Mouse (Mus musculus): Measurements from ENCODE around the gene Cds2. TPM values are rescaled to one million over a fixed set of nuclear protein-coding genes. Genes with fewer than 3 reads are reported as not detected.
"Not testable (repeated sequence)": the region's sequence is repeated elsewhere in the genome, so short reads cannot be mapped to it uniquely, and the experiment has no call there.

Gene Cds2
- total and polyA plus RNA-seq, 2 experiments from 2014 or later = 32.6 to 135 TPM

DNA sequence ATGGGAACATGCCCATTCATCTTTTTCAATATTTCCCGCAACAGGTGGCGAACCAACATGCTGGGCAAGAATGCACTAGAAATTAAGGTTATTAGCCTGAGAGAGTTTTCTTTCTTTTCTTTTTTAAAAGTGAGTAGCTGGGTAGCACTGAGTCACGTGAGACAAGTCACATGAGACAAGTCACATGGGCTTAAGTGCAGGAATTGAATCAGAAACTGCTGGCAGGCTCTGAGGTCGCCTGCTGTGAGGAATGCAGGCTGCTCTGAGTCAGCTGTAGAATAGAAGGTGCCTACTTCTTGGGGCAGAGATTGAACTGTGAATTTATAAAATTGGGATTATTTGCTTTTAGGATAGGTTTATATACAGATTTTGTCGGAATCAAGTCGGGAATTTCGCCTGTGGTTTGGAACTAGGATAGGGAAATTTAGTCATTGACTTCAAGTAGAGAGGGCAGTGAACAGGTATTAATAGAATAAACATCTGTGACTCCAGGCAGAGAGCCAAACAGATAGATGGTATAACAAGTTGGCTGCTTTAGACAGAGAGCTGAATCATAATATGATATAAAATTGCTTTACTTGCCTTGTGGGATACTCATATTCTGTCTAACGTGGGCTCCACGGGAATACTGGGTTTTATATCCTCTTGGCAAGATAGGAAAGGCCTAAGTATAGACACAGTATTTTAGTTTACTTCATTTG lies 23.6 kb downstream of the Cds2 start:
- no peak for ATAC-seq (ENCODE audit: low FRiP score)
- H3K36me3 ChIP-seq (ENCODE audit: insufficient read depth, low read length) = no peaks in the 10 kb centered on the region
- TF ChIP-seq CTCF (IDR thresholded peaks at IDR 0.05) = no peak
- H3K4me2 ChIP-seq (ENCODE audit: low read depth, low read length, poor library complexity, severe bottlenecking) = no peak overlapping the region
- 86% methylated on average over 9 of the region's 9 CpGs for WGBS
- no peak overlapping the region for H3K4me3 ChIP-seq (ENCODE audit: low read depth, low read length)
- H3K27me3 ChIP-seq (ENCODE audit: insufficient read depth, low read length) = no peaks in the 10 kb centered on the region
- H3K9ac ChIP-seq (replicated peaks; ENCODE audit: low read length, poor library complexity, severe bottlenecking) = no peak overlapping the region
- no peak overlapping the region for H3K27ac ChIP-seq (ENCODE audit: low read depth, low read length)
- H3K9me3 ChIP-seq (ENCODE audit: low read length) = no peaks in the 10 kb centered on the region; the same call in 1 of the 2 replicates
- peak; percentile 30 for DNase-seq (ENCODE audit: low spot score)
- peaks cover 2% of the 10 kb centered on the region; the same call in 1 of the 2 replicates for H3K4me1 ChIP-seq (ENCODE audit: insufficient read depth, low read length)

- 79% methylated on average over 5 of the region's 7 CpGs for WGBS
- H3K27me3 ChIP-seq (ENCODE audit: insufficient read depth, low read length); H3K27ac ChIP-seq (ENCODE audit: low read depth, low read length); H3K9me3 ChIP-seq (ENCODE audit: low read length); DNase-seq (ENCODE audit: low spot score); H3K4me3 ChIP-seq (ENCODE audit: low read depth, low read length); ATAC-seq (ENCODE audit: low FRiP score); H3K4me1 ChIP-seq (ENCODE audit: insufficient read depth, low read length); H3K9ac ChIP-seq (replicated peaks; ENCODE audit: low read length, poor library complexity, severe bottlenecking); H3K36me3 ChIP-seq (ENCODE audit: insufficient read depth, low read length); H3K4me2 ChIP-seq (ENCODE audit: low read depth, low read length, poor library complexity, severe bottlenecking): not testable (repeated sequence)
Observed at GRCm38 (mm10) chr2:132289213-132289612, 26.3 kb downstream of the Cds2 start.

DNA sequence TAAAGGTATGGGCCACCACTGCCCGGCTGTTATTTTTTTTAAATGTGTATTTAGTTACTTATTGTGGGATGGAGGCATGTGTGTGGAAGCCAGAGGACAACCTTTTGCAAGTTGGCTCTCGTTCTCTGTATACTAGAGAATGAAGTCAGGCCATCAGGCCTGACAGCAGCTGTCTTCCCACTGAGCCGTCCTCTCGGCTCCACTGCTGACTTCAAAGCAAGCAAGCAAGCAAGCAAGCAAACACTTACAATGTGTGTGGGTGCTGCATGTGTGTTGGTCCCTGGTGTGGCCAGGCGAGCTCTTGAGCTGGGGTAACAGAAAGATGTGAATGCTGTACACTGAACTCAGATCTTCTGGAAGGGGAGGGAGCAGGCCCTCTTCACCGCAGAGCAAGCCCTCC lies 27.9 kb downstream of the Cds2 start:
- DNase-seq (ENCODE audit: low spot score) (no peak), ATAC-seq (ENCODE audit: low FRiP score) (no peak)
- no peak for TF ChIP-seq CTCF (IDR thresholded peaks at IDR 0.05)
- H3K4me1 ChIP-seq (ENCODE audit: insufficient read depth, low read length) = 0 out of 2 replicates have a peak, but pooled peaks cover 7% of the 10 kb centered on the region
- H3K4me3 ChIP-seq (ENCODE audit: low read depth, low read length) = no peak overlapping the region
- H3K9me3 ChIP-seq (ENCODE audit: low read length) = no peaks in the 10 kb centered on the region; the same call in 1 of the 2 replicates
- whole genome bisulfite sequencing = 65% methylated on average over 6 of the region's 6 CpGs
- H3K27me3 ChIP-seq (ENCODE audit: insufficient read depth, low read length) = no peaks in the 10 kb centered on the region
- H3K36me3 ChIP-seq (ENCODE audit: insufficient read depth, low read length) = peaks cover 17% of the 10 kb centered on the region
- H3K27ac ChIP-seq (ENCODE audit: low read depth, low read length) = no peak overlapping the region
- no peak overlapping the region for H3K4me2 ChIP-seq (ENCODE audit: low read depth, low read length, poor library complexity, severe bottlenecking)
- no peak overlapping the region for H3K9ac ChIP-seq (replicated peaks; ENCODE audit: low read length, poor library complexity, severe bottlenecking)

GRCm38 (mm10) chr2:132291265-132291664 lies 28.3 kb downstream of the Cds2 start:
- TF ChIP-seq CTCF (IDR thresholded peaks at IDR 0.05) = no peak
- DNase-seq (ENCODE audit: low spot score) (no peak), ATAC-seq (ENCODE audit: low FRiP score) (no peak)
- 0 out of 2 replicates have a peak, but pooled peaks cover 7% of the 10 kb centered on the region for H3K4me1 ChIP-seq (ENCODE audit: insufficient read depth, low read length)
- no peaks in the 10 kb centered on the region; the same call in 1 of the 2 replicates for H3K9me3 ChIP-seq (ENCODE audit: low read length)
- H3K27ac ChIP-seq (ENCODE audit: low read depth, low read length) = peak overlapping the region; percentile 47; the same call in 1 of the 2 replicates
- H3K4me3 ChIP-seq (ENCODE audit: low read depth, low read length) = no peak overlapping the region
- peaks cover 18% of the 10 kb centered on the region for H3K36me3 ChIP-seq (ENCODE audit: insufficient read depth, low read length)
- whole genome bisulfite sequencing = 58% methylated on average over 3 of the region's 3 CpGs
- no peak overlapping the region for H3K9ac ChIP-seq (replicated peaks; ENCODE audit: low read length, poor library complexity, severe bottlenecking)
- no peaks in the 10 kb centered on the region for H3K27me3 ChIP-seq (ENCODE audit: insufficient read depth, low read length)
- no peak overlapping the region for H3K4me2 ChIP-seq (ENCODE audit: low read depth, low read length, poor library complexity, severe bottlenecking)

GRCm38 (mm10) chr2:132292083-132292482 lies 29.1 kb downstream of the Cds2 start:
- ATAC-seq (ENCODE audit: low FRiP score) = peak; percentile 39; the same call in 1 of the 2 replicates
- no peak for TF ChIP-seq CTCF (IDR thresholded peaks at IDR 0.05)
- DNase-seq (ENCODE audit: low spot score) = peak; percentile 30

DNA sequence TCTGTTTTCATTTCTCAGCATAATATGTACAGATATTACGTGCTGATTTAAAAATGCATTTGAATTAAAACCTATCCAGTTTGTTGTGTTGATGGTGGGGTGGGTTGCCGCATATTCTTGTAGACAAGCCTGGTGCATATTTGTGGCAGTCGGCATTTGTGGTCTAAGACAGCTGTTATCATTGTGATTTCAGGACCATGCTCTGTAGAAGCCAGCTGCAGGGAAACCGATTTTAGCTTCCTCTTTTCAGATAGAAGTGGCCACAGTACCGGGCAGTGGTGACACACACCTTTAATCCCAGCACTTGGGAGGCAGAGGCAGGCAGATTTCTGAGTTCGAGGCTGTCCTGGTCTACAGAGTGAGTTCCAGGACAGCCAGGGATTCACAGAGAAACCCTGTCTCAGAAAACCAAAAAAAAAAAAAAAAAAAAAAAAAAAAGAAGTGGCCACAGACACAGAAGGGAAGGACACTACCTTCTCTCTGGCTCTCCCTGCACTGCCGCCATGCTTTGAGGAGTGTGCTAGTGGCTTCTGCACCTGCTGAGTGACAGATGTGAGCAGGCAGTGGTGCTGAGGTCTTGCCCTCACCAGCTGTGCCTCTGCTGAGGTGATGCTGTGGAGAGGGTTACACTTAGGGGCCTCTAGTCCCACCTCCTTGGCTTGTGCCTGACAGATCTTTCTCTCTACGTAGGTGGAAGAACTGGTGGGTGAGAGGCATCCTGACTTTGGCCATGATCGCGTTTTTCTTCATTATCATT lies 30.9 kb downstream of the Cds2 start:
- no peaks in the 10 kb centered on the region for H3K9me3 ChIP-seq (ENCODE audit: low read length)
- no peak for TF ChIP-seq CTCF (IDR thresholded peaks at IDR 0.05)
- ATAC-seq (ENCODE audit: low FRiP score) (no peak), DNase-seq (ENCODE audit: low spot score) (no peak)
- WGBS = 94% methylated on average over 10 of the region's 10 CpGs
- no peak overlapping the region for H3K27ac ChIP-seq (ENCODE audit: low read depth, low read length)
- peaks cover 38% of the 10 kb centered on the region for H3K36me3 ChIP-seq (ENCODE audit: insufficient read depth, low read length)
- H3K4me1 ChIP-seq (ENCODE audit: insufficient read depth, low read length) = 0 out of 2 replicates have a peak, but pooled peaks cover 7% of the 10 kb centered on the region
- H3K27me3 ChIP-seq (ENCODE audit: insufficient read depth, low read length) = no peaks in the 10 kb centered on the region
- H3K4me2 ChIP-seq (ENCODE audit: low read depth, low read length, poor library complexity, severe bottlenecking) = no peak overlapping the region
- no peak overlapping the region for H3K4me3 ChIP-seq (ENCODE audit: low read depth, low read length)
- no peak overlapping the region for H3K9ac ChIP-seq (replicated peaks; ENCODE audit: low read length, poor library complexity, severe bottlenecking)

More at GRCm38 (mm10) chr2:132292083-132292482, 29.1 kb downstream of the Cds2 start:
- Histone ChIP-seq H3K9me3 (ENCODE audit: low read length) (no peaks in the 10 kb centered on the region), H3K36me3 (ENCODE audit: insufficient read depth, low read length) (peaks cover 21% of the 10 kb centered on the region), H3K4me1 (ENCODE audit: insufficient read depth, low read length) (0 out of 2 replicates have a peak, but pooled peaks cover 7% of the 10 kb centered on the region), H3K27ac (ENCODE audit: low read depth, low read length) (peak overlapping the region; percentile 47), H3K9ac (replicated peaks; ENCODE audit: low read length, poor library complexity, severe bottlenecking) (no peak overlapping the region), H3K4me2 (ENCODE audit: low read depth, low read length, poor library complexity, severe bottlenecking) (no peak overlapping the region), H3K27me3 (ENCODE audit: insufficient read depth, low read length) (no peaks in the 10 kb centered on the region), H3K4me3 (ENCODE audit: low read depth, low read length) (no peak overlapping the region)
- 17% methylated on average over 4 of the region's 4 CpGs for WGBS

All from midbrain, postnatal 0 days (tissue).